Mouse (Mus musculus): ENCODE data around the gene Zfp362. TPM values are rescaled to one million over a fixed set of nuclear protein-coding genes. Genes with fewer than 3 reads are reported as not detected.

The Zfp362 gene
- polyA plus RNA-seq, 1 experiment from 2014 or later, result 51.7 TPM

DNA sequence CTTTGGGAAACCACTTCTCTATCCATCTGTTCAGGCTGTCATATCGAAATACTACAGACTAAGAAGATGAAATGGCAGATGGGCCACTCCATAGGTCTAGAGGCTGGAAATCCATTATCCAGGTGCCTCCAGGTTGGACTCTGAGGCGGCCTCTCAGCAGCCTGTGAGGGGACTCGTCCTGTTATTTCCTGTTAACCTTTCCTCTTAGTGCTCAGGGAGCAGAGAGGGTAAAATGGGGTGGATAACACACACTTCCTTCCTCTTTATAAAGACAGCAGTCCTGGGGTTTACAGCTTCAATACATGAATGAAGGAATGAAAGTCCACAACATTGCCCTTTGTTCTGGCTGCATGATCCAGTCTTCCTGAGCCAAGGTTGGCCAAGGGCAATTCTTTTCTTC lies 18.3 kb upstream of the Zfp362 start:
- no peak overlapping the region for H3K4me3 ChIP-seq
- ATAC-seq (ENCODE audit: insufficient number of reproducible peaks, insufficient read depth, low FRiP score, low TSS enrichment, low read depth), result no peak
- no peaks in the 10 kb centered on the region for H3K9me3 ChIP-seq
- no peaks in the 10 kb centered on the region for H3K27me3 ChIP-seq
- no peaks in the 10 kb centered on the region for H3K36me3 ChIP-seq
- 69% methylated on average over 3 of the region's 3 CpGs for WGBS
- no peak overlapping the region for H3K4me2 ChIP-seq
- H3K4me1 ChIP-seq, result peaks cover 10% of the 10 kb centered on the region
- H3K9ac ChIP-seq, result no peak overlapping the region
- no peak overlapping the region for H3K27ac ChIP-seq

DNA sequence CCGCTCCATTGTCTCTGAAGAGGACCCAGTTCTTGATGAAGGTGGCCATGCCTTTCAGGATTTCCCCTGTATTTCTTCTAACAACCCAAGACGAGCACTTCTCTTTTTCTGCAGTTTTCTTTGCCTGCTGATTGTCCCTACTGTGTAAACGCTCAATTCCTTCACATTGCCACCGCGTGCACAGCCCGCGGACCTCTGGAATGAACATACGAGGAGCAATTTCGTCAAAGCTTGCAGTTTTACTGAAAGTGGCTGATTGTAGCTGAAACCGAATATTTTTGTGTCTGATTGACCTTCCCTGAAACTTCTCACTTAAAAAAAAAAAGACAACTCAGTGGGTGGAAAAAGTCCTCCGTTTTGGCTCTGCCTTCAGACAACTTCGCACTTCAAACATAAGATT lies 14.7 kb upstream of the Zfp362 start:
- Histone ChIP-seq H3K9ac (no peak overlapping the region), H3K9me3 (no peaks in the 10 kb centered on the region), H3K36me3 (no peaks in the 10 kb centered on the region), H3K27ac (no peak overlapping the region), H3K4me1 (peaks cover 15% of the 10 kb centered on the region), H3K4me3 (no peak overlapping the region), H3K4me2 (no peak overlapping the region), H3K27me3 (no peaks in the 10 kb centered on the region)
- no peak for ATAC-seq (ENCODE audit: insufficient number of reproducible peaks, insufficient read depth, low FRiP score, low TSS enrichment, low read depth)
- WGBS, result 51% methylated on average over 12 of the region's 12 CpGs

DNA sequence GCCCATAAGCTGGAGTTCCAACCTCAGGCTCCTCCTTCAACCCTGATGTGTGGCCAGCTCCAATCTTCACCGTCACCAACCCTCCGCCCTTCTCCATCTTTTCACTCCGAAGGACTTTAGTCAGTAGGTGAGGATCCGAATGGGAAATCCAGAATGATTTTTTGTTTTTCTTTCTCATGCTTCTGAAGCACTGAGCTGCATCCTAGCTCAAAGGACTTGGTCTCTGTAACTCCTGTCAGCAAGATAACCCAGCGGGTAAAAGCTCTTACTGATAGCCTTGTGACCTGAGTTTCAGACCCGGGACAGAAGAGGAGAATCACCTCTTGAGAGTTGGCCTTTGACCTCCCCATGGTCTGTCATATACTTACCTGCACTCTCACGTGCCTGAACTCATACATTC lies 11.2 kb upstream of the Zfp362 start:
- Histone ChIP-seq H3K36me3 (no peaks in the 10 kb centered on the region), H3K4me3 (no peak overlapping the region), H3K9me3 (no peaks in the 10 kb centered on the region), H3K9ac (no peak overlapping the region), H3K27me3 (no peaks in the 10 kb centered on the region), H3K27ac (no peak overlapping the region), H3K4me1 (peaks cover 23% of the 10 kb centered on the region), H3K4me2 (no peak overlapping the region)
- ATAC-seq (ENCODE audit: insufficient number of reproducible peaks, insufficient read depth, low FRiP score, low TSS enrichment, low read depth), result no peak
- 60% methylated on average over 7 of the region's 7 CpGs for WGBS

- 17% methylated on average over 16 of the region's 16 CpGs for WGBS
- Histone ChIP-seq H3K36me3 (no peaks in the 10 kb centered on the region), H3K9me3 (no peaks in the 10 kb centered on the region), H3K4me2 (peak overlapping the region; percentile 75), H3K27ac (peak overlapping the region; percentile 58), H3K27me3 (no peaks in the 10 kb centered on the region), H3K9ac (peak overlapping the region; percentile 79), H3K4me1 (peaks cover 23% of the 10 kb centered on the region), H3K4me3 (peak overlapping the region; percentile 61)
- ATAC-seq (ENCODE audit: insufficient number of reproducible peaks, insufficient read depth, low FRiP score, low TSS enrichment, low read depth), result peak; percentile 79
Measured at GRCm38 (mm10) chr4:128811382-128812056, 5.7 kb upstream of the Zfp362 start.

DNA sequence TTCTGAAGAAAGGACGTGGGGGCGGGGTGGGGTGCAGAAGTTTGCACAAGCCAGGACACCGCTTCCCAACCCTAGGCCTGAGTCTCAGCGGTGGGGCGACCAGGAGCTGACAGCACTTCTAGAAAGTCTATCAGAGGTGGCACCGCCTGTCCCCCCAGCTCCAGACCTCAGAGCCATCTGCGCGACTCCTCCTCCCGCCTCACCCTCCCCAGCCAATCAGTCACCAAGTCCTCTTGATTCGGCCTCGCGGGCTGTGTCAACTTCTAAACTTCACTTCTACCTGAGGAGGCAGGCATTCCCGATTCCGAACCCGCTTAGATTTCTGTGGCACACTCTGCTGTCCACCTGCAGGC lies 958 bp upstream of the Zfp362 start:
- Histone ChIP-seq H3K4me1 (peaks cover 43% of the 10 kb centered on the region), H3K9ac (peak overlapping the region; percentile 99), H3K9me3 (no peaks in the 10 kb centered on the region), H3K4me2 (peak overlapping the region; percentile 93), H3K36me3 (no peaks in the 10 kb centered on the region), H3K27me3 (no peaks in the 10 kb centered on the region), H3K27ac (peak overlapping the region; percentile 98), H3K4me3 (peak overlapping the region; percentile 89)
- peak; percentile 20 for ATAC-seq (ENCODE audit: insufficient number of reproducible peaks, insufficient read depth, low FRiP score, low TSS enrichment, low read depth)
- WGBS, result 1% methylated on average over 15 of the region's 15 CpGs

DNA sequence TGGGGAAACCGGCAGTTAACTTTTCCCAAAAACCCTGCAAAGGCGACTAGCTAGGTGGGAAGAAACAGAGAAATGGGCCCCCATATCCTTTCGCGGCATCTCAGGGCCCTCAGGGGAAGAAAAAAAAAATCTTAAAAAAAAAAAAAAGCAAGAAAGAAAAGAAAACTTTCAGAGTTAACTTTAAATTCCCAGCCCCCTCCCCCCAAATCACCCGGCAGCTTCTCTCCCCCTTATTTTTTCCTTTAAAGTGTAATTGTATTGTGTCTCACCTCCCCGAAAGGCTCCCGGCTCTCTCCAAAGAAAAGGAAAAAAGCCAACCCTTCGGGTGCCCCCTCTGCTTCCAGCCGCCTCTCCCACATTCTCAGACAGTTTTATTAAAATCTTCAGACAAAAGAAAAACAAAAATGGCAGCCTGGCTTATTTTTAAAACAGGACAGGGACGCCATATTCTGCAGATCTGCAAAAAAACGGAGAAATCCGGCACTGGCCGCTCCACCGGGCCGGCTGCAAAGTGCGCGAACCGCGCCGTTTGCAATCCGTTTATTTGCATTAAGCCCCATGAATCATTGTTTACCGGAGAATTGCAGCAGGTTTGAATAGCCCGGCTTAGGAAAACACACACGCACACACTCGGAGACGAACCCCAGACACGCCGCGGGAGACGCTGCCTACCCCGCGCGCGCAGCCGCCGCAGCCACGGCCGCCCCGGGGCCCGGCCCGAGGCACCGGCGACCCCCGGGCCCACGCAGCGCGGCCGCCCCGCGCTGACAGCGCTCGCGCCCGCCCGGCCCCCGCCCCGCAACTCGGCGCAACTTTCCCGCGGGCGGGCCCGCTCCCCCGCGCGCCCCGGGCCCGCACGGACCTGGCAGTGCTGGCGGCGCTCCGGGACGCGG lies 449 bp downstream of the Zfp362 start:
- peak overlapping the region; percentile 89 for H3K4me3 ChIP-seq
- 0 out of 2 replicates have a peak, but pooled peaks cover 6% of the 10 kb centered on the region for H3K36me3 ChIP-seq
- H3K9me3 ChIP-seq, result no peaks in the 10 kb centered on the region
- H3K27me3 ChIP-seq, result no peaks in the 10 kb centered on the region
- peak overlapping the region; percentile 98 for H3K27ac ChIP-seq
- ATAC-seq (ENCODE audit: insufficient number of reproducible peaks, insufficient read depth, low FRiP score, low TSS enrichment, low read depth), result no peak
- under 1% methylated on average over 59 of the region's 74 CpGs for WGBS
- H3K4me2 ChIP-seq, result peak overlapping the region; percentile 93
- peak overlapping the region; percentile 99 for H3K9ac ChIP-seq
- H3K4me1 ChIP-seq, result peaks cover 50% of the 10 kb centered on the region

DNA sequence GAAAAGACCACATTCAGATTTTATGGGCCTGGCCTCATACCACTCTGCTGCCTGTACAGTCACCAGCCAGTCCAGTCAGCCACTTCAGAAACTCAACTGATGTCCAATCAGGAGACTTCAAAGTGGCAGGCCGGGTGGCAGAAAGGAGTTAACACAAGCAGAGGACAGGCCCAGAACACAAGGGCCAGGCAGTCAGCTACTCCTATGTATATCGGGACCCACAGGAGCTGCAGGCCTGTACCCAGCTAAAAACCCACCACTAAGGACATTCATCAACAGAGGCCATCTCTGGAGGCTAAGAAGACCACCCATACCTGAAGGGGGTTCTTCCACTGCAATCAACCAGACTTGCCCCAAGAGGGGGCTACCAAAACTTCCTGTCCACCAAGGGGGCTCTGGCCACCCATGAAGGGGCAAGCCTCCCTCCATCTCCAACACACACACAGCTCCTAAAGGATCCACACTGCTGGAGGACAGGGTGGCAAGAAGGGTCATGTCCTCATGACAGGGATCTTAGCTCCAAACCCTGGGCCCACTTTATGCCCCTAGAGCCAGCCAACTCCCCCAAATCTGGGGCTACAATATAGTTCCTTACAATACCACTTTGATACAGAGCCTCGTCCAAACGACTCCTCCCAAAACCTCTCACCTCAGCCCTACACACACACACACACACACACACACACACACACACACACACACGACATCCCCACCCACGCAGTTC lies 1.3 kb downstream of the Zfp362 start:
- Histone ChIP-seq H3K4me1 (peaks cover 57% of the 10 kb centered on the region), H3K4me2 (peak overlapping the region; percentile 93), H3K36me3 (0 out of 2 replicates have a peak, but pooled peaks cover 6% of the 10 kb centered on the region), H3K9ac (peak overlapping the region; percentile 99), H3K9me3 (no peaks in the 10 kb centered on the region), H3K27ac (peak overlapping the region; percentile 98), H3K4me3 (peak overlapping the region; percentile 89), H3K27me3 (no peaks in the 10 kb centered on the region)
- ATAC-seq (ENCODE audit: insufficient number of reproducible peaks, insufficient read depth, low FRiP score, low TSS enrichment, low read depth), result no peak
- WGBS, result 2% methylated on average over 6 of the region's 6 CpGs

DNA sequence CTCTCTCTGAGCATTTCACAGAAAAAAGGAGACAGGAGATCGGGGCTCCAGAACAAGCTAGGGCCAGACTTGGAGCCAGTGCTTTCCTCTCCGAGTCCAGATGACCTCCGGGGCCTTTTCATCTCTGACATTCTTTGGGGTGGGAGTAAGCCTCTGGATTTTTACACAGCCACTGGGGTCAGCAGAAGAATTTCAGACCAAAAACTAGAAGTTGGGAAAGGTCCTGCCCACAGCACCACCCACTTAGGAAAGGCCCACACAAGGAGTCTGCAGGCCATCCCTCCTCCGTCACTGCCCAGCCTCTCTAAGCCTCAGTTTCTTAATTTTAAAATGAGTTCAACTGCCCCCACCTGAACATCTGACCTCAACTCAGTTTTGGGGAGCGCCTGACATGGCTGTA lies 2.3 kb downstream of the Zfp362 start:
- Histone ChIP-seq H3K27me3 (no peaks in the 10 kb centered on the region), H3K4me2 (peak overlapping the region; percentile 93), H3K9ac (peak overlapping the region; percentile 99), H3K4me3 (peak overlapping the region; percentile 89), H3K4me1 (peaks cover 67% of the 10 kb centered on the region), H3K9me3 (no peaks in the 10 kb centered on the region), H3K27ac (0 out of 2 replicates have a peak overlapping the region, but pooled peaks have one; percentile 98), H3K36me3 (0 out of 2 replicates have a peak, but pooled peaks cover 6% of the 10 kb centered on the region)
- no peak for ATAC-seq (ENCODE audit: insufficient number of reproducible peaks, insufficient read depth, low FRiP score, low TSS enrichment, low read depth)
- WGBS, result 43% methylated on average over 5 of the region's 5 CpGs

GRCm38 (mm10) chr4:128801675-128802465 lies 4.0 kb downstream of the Zfp362 start:
- ATAC-seq (ENCODE audit: insufficient number of reproducible peaks, insufficient read depth, low FRiP score, low TSS enrichment, low read depth), result no peak
- Histone ChIP-seq H3K9ac (no peak overlapping the region), H3K4me2 (peak overlapping the region; percentile 26; the same call in 1 of the 2 replicates)

DNA sequence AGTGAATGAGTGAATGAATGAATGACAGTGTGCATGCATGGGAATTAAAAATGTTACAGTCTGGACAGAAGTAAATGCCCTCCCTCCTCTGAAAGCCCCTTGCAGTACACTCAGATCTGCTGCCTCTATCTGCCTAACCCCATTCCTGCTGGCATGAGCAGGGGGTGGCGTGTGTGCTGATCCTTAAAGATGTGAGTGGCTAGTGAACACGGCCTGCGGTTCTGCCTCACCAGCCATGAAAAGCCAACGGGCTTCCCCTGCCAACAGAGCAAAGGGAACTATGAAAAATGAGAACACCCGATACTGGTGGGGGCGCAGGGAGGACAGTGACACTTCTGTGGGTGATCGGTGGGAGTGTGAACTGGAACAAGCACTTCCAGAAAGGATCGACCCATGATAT lies 9.1 kb downstream of the Zfp362 start:
- peaks cover 62% of the 10 kb centered on the region for H3K4me1 ChIP-seq
- H3K4me2 ChIP-seq, result no peak overlapping the region
- no peak overlapping the region for H3K4me3 ChIP-seq
- no peaks in the 10 kb centered on the region for H3K9me3 ChIP-seq
- H3K9ac ChIP-seq, result 0 out of 2 replicates have a peak overlapping the region, but pooled peaks have one; percentile 44
- no peak overlapping the region for H3K27ac ChIP-seq
- no peaks in the 10 kb centered on the region for H3K27me3 ChIP-seq
- ATAC-seq (ENCODE audit: insufficient number of reproducible peaks, insufficient read depth, low FRiP score, low TSS enrichment, low read depth), result no peak
- H3K36me3 ChIP-seq, result peaks cover 35% of the 10 kb centered on the region
- 73% methylated on average over 8 of the region's 8 CpGs for WGBS

More at GRCm38 (mm10) chr4:128801675-128802465, 4.0 kb downstream of the Zfp362 start:
- H3K4me3 ChIP-seq, result no peak overlapping the region
- H3K4me1 ChIP-seq, result peaks cover 78% of the 10 kb centered on the region
- H3K27ac ChIP-seq, result no peak overlapping the region
- H3K27me3 ChIP-seq, result no peaks in the 10 kb centered on the region
- H3K36me3 ChIP-seq, result 0 out of 2 replicates have a peak, but pooled peaks cover 6% of the 10 kb centered on the region
- 43% methylated on average over 9 of the region's 9 CpGs for WGBS
- H3K9me3 ChIP-seq, result no peaks in the 10 kb centered on the region

Measured in embryonic facial prominence, embryonic 13.5 days (tissue).